Mouse (Mus musculus) v-Abl transformed pro-B cells (cell line): ENCODE results near the gene Plppr3.

Experiments
- in situ Hi-C, 2 experiments: fragments of 400-800 bp; cut with MboI; formaldehyde crosslinking; loops; one replicate each; pipeline ENCODE4 v1.15.1; 2025; ENCODE audit not compliant: unreplicated experiment in 2 of 2

The Plppr3 gene

GRCm38 (mm10) chr10:79832026-79832785, 42.2 kb downstream of the Plppr3 start:
- in situ Hi-C loops, result loop anchor here (5.0 to 10.0 kb wide), 5 partner anchors 50 to 125 kb away; partner anchors contain the start of genes R3hdm4 (in 2 of the 2) and Cfd (in 1 of the 2)

- in situ Hi-C loops, result loop anchor here (5.0 to 10.0 kb wide), 5 partner anchors 51 to 126 kb away; partner anchors contain the start of genes R3hdm4 (in 2 of the 2) and Cfd (in 1 of the 2)
Measured at GRCm38 (mm10) chr10:79831583-79831982, 42.9 kb downstream of the Plppr3 start.

DNA sequence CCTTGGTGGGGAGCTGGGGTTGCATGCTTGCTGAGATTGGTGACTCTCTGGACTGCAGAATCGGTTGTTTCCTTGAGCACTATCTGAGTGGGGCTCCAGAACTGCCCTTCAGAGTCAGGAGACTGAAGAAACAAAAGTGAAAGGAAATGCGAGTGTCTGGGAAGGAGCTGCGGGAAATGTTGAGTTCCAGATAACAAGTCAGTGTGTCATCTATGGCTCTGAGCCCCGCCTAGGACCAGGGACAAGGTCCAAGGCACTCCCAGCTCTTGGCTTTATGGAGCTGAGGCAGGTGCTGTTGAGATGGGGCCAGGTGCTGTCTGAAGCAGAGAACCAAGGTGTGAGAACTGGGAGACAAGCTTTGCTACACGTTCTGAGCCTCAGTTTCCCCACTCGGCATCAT, 50.0 kb downstream of the Plppr3 start:
- in situ Hi-C loops, result no loop called here

- in situ Hi-C loops, result no loop called here
Measured at GRCm38 (mm10) chr10:79823011-79823410, 51.4 kb downstream of the Plppr3 start.

DNA sequence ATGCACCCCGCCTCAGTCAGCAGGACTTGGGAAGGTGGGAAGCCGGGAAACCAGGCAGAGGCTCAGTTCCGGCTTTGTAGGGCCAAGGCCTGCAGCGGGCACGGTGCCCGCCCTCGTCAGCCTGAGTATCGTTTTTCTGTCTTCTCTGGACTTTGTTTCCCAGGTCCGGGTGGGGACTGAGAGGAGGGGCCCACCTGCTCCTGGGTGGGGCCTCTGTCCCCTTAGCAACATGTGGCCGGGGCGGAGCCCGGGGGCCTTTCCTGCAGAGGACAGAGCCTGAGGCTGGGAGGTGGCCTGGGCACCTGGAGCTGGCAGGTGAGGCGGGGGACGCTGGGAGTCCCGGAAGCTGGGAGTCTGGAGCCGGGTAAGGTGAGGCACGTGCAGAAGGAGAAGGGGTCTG, 52.1 kb downstream of the Plppr3 start:
- in situ Hi-C loops, result no loop called here

DNA sequence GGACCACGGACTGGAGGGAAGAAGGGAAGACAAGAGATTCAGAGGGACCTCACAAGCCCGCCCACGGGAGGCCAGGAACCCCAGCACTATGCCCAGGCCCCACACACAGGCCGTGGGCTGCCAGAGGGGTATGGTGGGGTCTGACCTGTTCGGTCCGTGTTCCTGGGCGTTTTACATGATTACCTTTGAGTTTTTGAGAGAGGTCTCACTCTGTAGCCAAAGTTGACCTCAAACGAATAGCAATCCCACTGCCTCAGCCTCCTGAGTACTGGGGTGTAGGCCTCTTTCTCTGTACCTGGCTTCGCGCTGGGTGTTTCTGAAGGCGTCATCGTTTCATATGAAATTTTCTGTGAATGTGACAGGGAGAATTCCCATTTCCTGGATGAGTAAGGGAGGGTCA, 52.7 kb downstream of the Plppr3 start:
- in situ Hi-C loops, result no loop called here

GRCm38 (mm10) chr10:79820782-79821181, 53.7 kb downstream of the Plppr3 start, which contains the start of gene Misp:
Misp (plus strand) TSS chr10:79820989.
- in situ Hi-C loops, result no loop called here

DNA sequence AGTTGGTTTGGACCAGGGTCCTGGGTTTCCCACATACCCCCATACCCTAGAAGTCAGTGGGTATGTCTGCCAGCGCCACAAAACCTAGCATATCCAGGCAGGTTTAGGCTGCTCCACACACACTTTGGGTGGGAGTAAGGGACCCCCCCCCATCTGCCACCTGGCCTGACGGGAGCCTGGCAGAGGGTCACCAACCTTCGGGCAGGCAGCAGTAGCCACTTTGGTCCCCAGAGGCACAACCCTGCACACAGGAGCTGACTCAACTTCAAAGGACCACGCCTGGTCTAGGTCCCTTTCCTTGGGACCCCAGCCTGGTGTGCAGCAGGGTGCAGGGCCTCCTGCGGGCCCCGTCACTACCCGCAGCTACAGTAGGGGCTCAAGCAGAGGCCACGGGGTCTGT, 54.2 kb downstream of the Plppr3 start:
- in situ Hi-C loops, result no loop called here

DNA sequence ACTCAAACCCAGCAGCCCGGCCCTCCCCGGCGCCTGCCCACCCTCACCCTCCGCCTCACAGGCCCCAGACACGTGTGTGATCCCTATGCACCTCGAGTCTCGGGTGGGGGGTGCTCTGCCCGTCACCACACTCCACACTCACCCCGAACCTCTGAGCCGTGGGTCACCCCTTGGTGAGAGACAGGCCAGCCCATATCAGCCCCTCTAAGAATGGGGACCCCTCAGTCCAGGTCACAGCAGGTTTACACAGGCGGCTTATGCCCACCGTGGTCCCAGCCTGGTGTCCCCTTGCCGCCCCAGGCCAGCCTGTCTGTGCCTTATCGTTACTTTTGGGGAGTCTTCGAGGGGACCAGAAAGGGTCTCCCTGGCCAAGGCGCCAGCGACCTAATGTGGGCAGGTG, 54.8 kb downstream of the Plppr3 start:
- in situ Hi-C loops, result loop anchor here (5.0 kb wide), 3 partner anchors 47 to 127 kb away; no protein-coding TSS in a partner anchor

GRCm38 (mm10) chr10:79818225-79818624, 56.2 kb downstream of the Plppr3 start:
- in situ Hi-C loops, result loop anchor here (5.0 kb wide), 3 partner anchors 46 to 126 kb away; no protein-coding TSS in a partner anchor

- in situ Hi-C loops, result loop anchor here (5.0 kb wide), 3 partner anchors 45 to 125 kb away; no protein-coding TSS in a partner anchor
Measured at GRCm38 (mm10) chr10:79817111-79817510, 57.3 kb downstream of the Plppr3 start.

DNA sequence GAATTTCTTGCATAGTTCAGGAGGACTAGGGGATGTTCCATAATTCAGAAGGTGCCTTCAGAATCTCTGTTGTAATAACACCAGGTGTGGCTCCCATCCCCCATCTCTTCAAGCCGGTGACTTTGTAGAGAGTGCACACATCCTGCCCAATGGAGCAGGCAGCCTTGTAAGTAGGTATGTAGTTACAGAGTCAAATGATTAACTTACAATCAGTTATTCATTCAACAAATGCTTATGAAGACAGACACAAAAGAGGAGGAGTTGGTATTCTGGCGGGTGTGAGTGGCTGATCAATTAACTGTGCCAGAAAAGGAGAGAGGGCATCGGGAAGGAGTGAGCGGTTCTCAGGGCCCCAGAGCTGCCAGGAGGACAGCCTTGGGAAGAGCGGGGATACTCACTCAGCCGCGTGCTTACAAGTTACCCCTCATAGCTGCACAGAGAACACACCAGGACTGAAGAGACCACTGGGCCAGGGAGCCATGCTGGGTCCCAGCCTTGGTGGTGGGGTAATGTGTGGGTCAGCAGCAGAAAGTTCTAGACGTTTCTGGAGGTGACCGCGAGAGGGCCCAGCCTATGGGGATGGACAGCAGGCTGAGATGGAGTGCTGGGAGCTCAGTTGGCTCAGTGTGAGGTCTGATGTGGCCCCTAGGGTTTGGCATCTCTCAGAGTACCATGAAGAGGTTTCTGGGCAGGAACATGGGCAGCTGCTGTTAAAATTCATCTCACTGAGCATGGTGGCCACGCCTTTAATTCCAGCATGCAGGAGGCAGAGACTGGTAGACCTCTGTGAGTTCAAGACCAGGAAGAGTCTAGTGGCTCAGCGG, 58.6 kb downstream of the Plppr3 start:
- in situ Hi-C loops, result loop anchor here (5.0 kb wide), 3 partner anchors 44 to 124 kb away; no protein-coding TSS in a partner anchor

GRCm38 (mm10) chr10:79814271-79814842, 60.1 kb downstream of the Plppr3 start:
- in situ Hi-C loops, result loop anchor here in 1 of 2 experiments (5.0 kb wide), 1 partner anchor 37 kb away; the partner anchor contains the start of gene Fstl3

DNA sequence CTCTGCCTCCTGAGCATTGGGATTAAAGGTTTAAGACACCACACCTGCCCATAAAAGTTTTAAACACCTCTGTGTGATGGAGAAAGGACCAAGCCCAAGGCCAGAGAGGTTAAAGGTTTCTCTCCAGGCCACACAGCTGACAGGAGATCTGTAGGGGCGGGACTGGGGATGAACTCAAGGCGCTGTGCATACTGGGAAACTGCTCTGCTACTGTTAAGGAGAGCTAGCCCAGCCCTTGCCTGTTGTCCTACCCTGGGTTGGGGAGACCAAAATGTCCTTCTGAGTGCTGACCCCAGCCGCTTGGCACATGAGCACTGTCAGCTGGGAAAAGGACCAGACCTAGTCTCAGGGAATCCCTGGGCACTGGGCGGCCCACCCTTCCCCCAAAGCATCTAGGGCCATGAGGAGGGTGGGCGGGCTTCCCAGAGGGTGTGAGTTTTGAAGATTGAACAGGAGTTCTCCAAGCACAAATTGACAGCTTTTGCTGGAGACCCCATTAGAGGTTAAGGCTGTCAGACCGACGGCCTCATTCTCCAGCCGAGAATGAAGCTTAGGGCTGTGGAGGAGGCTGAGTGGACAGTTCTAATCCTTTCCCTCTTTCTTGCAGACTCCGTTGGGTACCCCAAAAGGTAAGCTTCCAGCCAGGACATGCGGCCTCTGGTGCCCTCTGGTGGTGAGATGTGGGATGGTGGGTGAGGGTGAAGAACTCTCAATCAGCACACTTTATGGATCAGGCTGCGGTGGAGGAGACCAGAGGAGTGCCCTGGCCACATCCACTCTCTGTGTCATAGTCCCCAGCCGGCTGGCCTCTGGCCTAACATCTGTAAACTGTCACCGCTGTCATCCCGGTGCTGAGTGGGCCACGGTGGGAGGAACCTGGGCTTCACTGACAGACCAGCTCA, 62.4 kb downstream of the Plppr3 start:
- in situ Hi-C loops, result loop anchor here in 1 of 2 experiments (5.0 kb wide), 1 partner anchor 35 kb away; the partner anchor contains the start of gene Fstl3
